Mouse (Mus musculus): ENCODE data around the gene Ahcyl1. TPM values are rescaled to one million over a fixed set of nuclear protein-coding genes. Genes with fewer than 3 reads are reported as not detected.

Ahcyl1 gene
- total RNA-seq, 2 experiments from 2014 or later, result 33.7 to 38.6 TPM

DNA sequence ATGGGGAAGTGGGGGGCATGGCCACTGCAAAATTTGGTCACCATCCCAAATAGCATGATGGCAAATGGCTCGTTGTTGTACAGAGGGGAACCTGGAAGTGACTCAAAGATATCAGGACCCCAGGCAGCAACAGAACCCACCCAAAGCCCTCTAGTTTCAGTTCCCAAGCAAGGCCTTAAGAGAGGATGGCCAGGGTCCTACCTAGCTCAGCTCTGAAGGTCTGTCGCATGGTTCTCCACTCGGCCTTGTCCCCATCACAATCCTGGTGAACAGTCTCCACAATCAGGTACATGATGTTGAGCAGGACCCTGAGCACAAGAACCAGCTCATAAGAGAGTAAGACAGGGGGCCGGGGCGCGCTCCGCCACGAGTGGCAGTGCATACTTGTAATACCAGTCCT is 71.9 kb downstream of the Ahcyl1 start:
- ATAC-seq (replicated peaks; ENCODE audit: low FRiP score, poor library complexity, severe bottlenecking), result no peak

DNA sequence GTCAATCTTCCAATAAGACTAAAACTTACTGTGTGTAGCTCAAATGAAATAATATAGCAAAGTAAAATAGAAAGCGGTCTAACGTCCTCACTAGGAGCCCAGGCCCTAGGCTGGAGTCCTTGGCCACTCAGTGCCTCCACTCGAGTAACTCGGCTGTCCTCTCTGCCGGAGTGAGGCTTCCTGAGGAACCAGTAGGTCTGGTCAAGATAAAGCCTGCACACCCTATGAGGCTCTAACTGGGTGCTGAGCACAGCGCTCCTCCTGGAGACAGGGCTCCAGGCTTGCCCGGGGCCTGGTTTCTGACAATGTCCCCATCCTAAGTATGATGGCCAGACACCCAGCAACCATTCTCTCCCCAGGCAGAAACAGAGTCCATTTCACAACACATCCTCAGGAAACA is 73.8 kb downstream of the Ahcyl1 start:
- ATAC-seq (replicated peaks; ENCODE audit: low FRiP score, poor library complexity, severe bottlenecking), result no peak

DNA sequence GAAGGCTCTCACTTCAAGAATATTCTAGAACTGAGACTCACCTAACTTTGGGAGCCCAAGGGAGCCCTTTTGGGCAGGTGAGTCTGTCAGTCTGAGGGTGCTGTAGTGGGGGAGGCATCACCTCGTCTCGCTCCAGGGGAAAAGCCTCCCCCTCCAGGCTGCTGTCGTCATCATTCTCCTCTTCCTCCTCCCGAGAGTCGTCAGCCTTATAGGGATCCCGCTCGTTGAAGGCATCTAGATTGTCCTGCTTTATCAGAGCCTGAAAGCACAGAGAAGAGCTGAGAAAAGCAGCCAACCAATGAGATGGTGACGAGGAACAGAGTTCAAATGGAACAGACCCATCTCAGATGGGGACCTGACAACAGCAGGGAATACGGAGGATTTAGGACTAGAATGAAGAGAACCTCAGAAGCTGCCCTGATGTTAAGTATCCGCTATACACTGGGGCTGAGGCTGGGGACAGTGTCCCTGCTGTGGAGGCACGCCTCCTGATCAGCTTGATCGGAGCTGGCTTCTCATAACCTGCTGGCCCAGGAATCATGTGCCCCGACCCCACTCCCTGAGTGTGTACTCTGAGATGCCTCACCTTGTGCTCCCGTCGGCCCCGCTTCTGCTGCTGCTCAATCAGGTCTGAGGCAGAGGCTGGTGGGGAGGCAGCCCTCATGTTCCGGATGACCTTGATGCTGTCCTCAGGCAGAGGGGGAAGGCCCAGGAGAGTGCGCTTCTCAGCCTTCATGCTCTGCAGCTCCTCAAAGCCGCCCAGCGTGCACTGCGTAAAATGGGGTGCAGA is 74.9 kb downstream of the Ahcyl1 start:
- no peak for ATAC-seq (replicated peaks; ENCODE audit: low FRiP score, poor library complexity, severe bottlenecking)

GRCm38 (mm10) chr3:107619911-107620310 is 76.4 kb downstream of the Ahcyl1 start:
- ATAC-seq (replicated peaks; ENCODE audit: low FRiP score, poor library complexity, severe bottlenecking), result no peak

DNA sequence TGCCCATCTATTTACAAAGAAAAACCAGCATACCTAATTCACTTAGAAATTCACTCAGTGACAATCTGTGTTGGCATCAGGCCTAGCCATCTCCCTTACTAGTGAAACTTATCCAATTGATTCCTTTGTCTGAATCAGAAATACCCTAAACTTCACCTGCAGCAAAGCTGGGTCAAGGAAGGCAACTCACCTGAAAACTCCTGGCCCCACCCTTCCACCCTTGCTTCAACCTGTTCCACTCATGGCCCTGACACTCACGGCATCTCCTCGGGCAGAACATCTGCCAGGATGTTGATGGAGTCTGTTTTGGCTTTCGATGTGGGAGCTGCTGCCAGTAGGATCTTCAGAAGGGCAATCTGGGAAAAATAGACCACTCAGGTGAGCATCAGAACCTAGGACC is 78.6 kb downstream of the Ahcyl1 start:
- no peak for ATAC-seq (replicated peaks; ENCODE audit: low FRiP score, poor library complexity, severe bottlenecking)

Other genes starting within 250 kb of the Ahcyl1 start
- not detected in 2 replicates for gene Kcnc4, start 237.0 kb downstream of the Ahcyl1 start, total RNA-seq (2015; ENCODE audit: low replicate concordance)
- not detected in 2 replicates for gene Kcnc4, start 237.0 kb downstream of the Ahcyl1 start, total RNA-seq (2017; ENCODE audit: low replicate concordance)
- gene Slc6a17, start 178.5 kb downstream of the Ahcyl1 start, total RNA-seq (2015; ENCODE audit: low replicate concordance), result not detected in 2 replicates
- not detected in 2 replicates for gene Slc6a17, start 178.5 kb downstream of the Ahcyl1 start, total RNA-seq (2017; ENCODE audit: low replicate concordance)
- not detected in 2 replicates for gene Ubl4b, start 141.5 kb downstream of the Ahcyl1 start, total RNA-seq (2015; ENCODE audit: low replicate concordance)
- not detected in 2 replicates for gene Ubl4b, start 141.5 kb downstream of the Ahcyl1 start, total RNA-seq (2017; ENCODE audit: low replicate concordance)
- not detected in 2 replicates for gene Alx3, start 101.5 kb downstream of the Ahcyl1 start, total RNA-seq (2015; ENCODE audit: low replicate concordance)
- not detected in 2 replicates for gene Alx3, start 101.5 kb downstream of the Ahcyl1 start, total RNA-seq (2017; ENCODE audit: low replicate concordance)
- not detected in 2 replicates for gene Gm10961, start 65.2 kb downstream of the Ahcyl1 start, total RNA-seq (2015; ENCODE audit: low replicate concordance)
- not detected in 2 replicates for gene Gm10961, start 65.2 kb downstream of the Ahcyl1 start, total RNA-seq (2017; ENCODE audit: low replicate concordance)
- 6.5 and 9.6 TPM in 2 replicates for gene Strip1, start 64.9 kb downstream of the Ahcyl1 start, total RNA-seq (2015; ENCODE audit: low replicate concordance)
- 2.6 and 4.8 TPM in 2 replicates for gene Strip1, start 64.9 kb downstream of the Ahcyl1 start, total RNA-seq (2017; ENCODE audit: low replicate concordance)
- 6.5 and 9.6 TPM in 2 replicates for gene Csf1, start 63.9 kb upstream of the Ahcyl1 start, total RNA-seq (2015; ENCODE audit: low replicate concordance)
- 1.1 and 1.2 TPM in 2 replicates for gene Csf1, start 63.9 kb upstream of the Ahcyl1 start, total RNA-seq (2017; ENCODE audit: low replicate concordance)
- gene Eps8l3, start 180.7 kb upstream of the Ahcyl1 start, total RNA-seq (2015; ENCODE audit: low replicate concordance), result not detected in 2 replicates
- not detected in 2 replicates for gene Eps8l3, start 180.7 kb upstream of the Ahcyl1 start, total RNA-seq (2017; ENCODE audit: low replicate concordance)
- 49.4 and 80.1 TPM in 2 replicates for gene Gstm5, start 199.3 kb upstream of the Ahcyl1 start, total RNA-seq (2015; ENCODE audit: low replicate concordance)
- 50.7 and 54.8 TPM in 2 replicates for gene Gstm5, start 199.3 kb upstream of the Ahcyl1 start, total RNA-seq (2017; ENCODE audit: low replicate concordance)
- not detected in 2 replicates for gene Gstm7, start 235.3 kb upstream of the Ahcyl1 start, total RNA-seq (2015; ENCODE audit: low replicate concordance)
- gene Gstm7, start 235.3 kb upstream of the Ahcyl1 start, total RNA-seq (2017; ENCODE audit: low replicate concordance), result not detected in 2 replicates
- not detected in 2 replicates for gene Gstm6, start 247.2 kb upstream of the Ahcyl1 start, total RNA-seq (2015; ENCODE audit: low replicate concordance)
- gene Gstm6, start 247.2 kb upstream of the Ahcyl1 start, total RNA-seq (2017; ENCODE audit: low replicate concordance), result not detected in 2 replicates

Data from erythroid progenitor cell, adult 5-6 weeks (primary cell).